Mouse (Mus musculus): ENCODE results near the gene Platr17.
A peak's percentile ranks its signal among the peaks of the same experiment; 100 is the strongest.

GRCm38 (mm10) chr17:33914969-33915391 is 10.0 kb downstream of the Platr17 start:
- no peak for TF ChIP-seq EP300 (IDR thresholded peaks at IDR 0.05; ENCODE audit: low read depth in 1 of 2, low read length in 2 of 2)
- TF ChIP-seq MAZ (IDR thresholded peaks at IDR 0.05; ENCODE audit: low read depth, low read length): no peak
- TF ChIP-seq CHD1 (IDR thresholded peaks at IDR 0.05; ENCODE audit: low read depth, low read length): no peak
- TF ChIP-seq POLR2A (IDR thresholded peaks at IDR 0.05; ENCODE audit: control insufficient read depth in 1 of 2, insufficient read depth in 1 of 2, low read depth in 1 of 2, low read length in 2 of 2, poor library complexity in 1 of 2): no peak
- TF ChIP-seq CTCF (IDR thresholded peaks at IDR 0.05 in 2 of 3, conservative IDR thresholded peaks at IDR 0.05 in 1 of 3; ENCODE audit: control insufficient read depth in 1 of 3, insufficient read depth in 1 of 3, low read depth in 2 of 3, low read length in 3 of 3, poor library complexity in 1 of 3, severe bottlenecking in 1 of 3): peak; percentile 28 to 45 (median 44)
- no peak for TF ChIP-seq MYC (IDR thresholded peaks at IDR 0.05; ENCODE audit: low read depth, low read length)
- TF ChIP-seq POLR2AphosphoS2 (IDR thresholded peaks at IDR 0.05; ENCODE audit: low read length): no peak
- no peak for TF ChIP-seq HCFC1 (IDR thresholded peaks at IDR 0.05; ENCODE audit: low read depth, low read length)
- TF ChIP-seq KAT2A (conservative IDR thresholded peaks at IDR 0.05; ENCODE audit: low read depth, low read length): no peak
